Mouse (Mus musculus): ENCODE measurements around the gene Cav3. TPM values are rescaled to one million over a fixed set of nuclear protein-coding genes. Genes with fewer than 3 reads are reported as not detected.

Gene Cav3
- not detected for polyA plus RNA-seq (2017; shearing (Covaris generic))

- no peak for ATAC-seq
These were observed at the start of gene Cav3 for GRCm38 (mm10) chr6:112459341-112459749. Gene Cav3, plus strand, starts transcription at chr6:112459505.

GRCm38 (mm10) chr6:112419333-112419732, 40.0 kb upstream of the Cav3 start:
- no peak for ATAC-seq

DNA sequence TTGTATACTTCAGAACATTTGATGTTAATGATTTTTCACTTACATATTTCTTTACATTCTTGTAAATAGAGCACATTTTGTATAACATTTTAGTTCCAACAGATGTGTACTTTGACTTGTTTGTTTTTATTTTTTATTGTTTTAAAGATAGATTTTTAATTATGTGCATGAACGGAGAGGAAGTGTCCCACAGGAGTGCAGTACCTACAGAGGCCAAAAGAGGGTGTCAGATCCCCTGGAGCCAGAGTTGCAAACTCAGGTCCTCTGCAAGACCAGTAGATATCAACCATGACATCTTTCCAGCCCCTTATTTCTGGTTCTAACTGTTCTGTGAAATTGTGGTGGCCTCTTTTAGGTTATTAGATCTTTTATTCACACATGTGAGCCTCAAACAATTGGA, 38.4 kb upstream of the Cav3 start:
- no peak for ATAC-seq

GRCm38 (mm10) chr6:112423746-112424501, 35.4 kb upstream of the Cav3 start:
- no peak for ATAC-seq

GRCm38 (mm10) chr6:112426018-112426732, 33.1 kb upstream of the Cav3 start:
- ATAC-seq: no peak

- ATAC-seq: no peak
These were observed 13.6 kb upstream of the Cav3 start for GRCm38 (mm10) chr6:112445675-112446074.

DNA sequence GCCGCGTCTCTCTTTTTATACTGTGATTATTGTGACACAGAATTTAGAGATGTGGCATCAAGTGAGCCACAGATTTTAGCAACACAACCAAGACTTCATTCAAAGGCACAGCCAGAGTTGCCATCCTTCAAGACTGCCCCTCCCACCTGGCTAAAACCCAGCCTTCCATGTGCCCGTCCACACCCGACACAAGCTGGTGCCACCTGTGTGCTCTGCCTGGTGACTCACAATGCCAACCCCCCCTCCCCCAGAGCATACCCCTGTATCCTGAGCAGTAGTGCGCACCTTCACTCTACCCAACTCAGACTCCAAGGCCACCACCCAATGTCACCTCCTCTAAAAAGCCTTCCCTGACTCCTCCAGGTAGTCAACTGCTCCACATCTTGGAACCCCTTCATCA, 2.2 kb downstream of the Cav3 start:
- ATAC-seq: no peak

DNA sequence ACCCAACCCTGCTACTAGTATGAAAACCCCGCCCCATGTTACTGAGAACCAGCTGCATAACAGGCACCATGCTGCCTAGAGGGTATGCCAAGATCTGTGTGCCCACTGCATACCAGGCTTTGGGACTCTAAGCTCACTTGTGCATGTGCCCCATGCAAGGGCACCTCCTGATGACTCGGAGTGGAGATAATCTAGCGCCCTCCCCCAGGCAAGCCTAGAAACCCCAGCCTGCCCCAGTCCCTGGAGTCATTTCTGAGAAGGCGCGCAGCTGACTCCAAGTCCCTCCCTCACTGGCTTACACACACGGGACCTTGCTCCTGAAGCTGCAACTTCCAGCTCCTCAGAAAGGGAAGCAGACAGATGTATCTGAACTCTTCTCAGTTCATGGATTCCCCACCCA, 4.0 kb downstream of the Cav3 start:
- no peak for ATAC-seq

- no peak for ATAC-seq
These were observed 6.1 kb downstream of the Cav3 start for GRCm38 (mm10) chr6:112465441-112465840.

GRCm38 (mm10) chr6:112466001-112466400, 6.7 kb downstream of the Cav3 start:
- no peak for ATAC-seq

DNA sequence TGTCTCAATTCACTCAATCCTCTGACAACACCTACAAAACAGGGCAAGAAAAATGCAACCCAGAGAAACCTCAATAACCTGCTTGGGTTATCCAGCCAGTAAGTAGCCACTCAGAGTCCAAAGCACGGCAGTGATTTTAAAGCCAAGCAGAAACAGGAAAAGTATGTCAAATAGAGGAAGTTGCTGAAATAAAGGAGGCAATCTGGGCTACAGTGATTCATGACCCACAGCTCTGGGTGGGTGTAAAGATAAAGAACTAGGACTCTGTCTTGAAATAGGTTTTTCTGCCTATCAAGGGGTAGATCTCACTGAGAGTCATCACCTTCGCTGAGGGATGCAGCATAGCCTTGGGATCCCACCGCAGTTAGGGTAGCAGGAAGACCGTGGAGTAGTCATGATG, 12.3 kb downstream of the Cav3 start:
- ATAC-seq: no peak

DNA sequence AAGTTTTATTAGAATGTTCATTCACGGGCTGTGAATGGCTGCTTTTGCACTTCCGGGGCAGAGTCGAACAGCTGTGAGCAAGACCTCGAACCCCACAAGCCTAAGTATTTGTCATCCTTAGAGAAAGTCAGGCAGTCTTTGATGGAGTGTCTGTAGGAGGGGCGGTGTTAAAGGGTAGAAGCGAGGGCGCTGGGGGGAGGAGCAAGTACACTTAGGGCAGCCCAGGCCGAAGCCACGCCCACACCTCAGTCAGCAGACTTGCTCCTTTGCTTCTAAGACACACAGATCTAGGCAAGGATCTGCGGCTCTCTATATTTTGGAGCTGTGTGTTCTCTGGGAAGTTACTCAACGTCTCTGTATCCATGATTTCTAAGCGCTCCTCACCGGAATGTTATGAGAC, 20.6 kb downstream of the Cav3 start:
- no peak for ATAC-seq

DNA sequence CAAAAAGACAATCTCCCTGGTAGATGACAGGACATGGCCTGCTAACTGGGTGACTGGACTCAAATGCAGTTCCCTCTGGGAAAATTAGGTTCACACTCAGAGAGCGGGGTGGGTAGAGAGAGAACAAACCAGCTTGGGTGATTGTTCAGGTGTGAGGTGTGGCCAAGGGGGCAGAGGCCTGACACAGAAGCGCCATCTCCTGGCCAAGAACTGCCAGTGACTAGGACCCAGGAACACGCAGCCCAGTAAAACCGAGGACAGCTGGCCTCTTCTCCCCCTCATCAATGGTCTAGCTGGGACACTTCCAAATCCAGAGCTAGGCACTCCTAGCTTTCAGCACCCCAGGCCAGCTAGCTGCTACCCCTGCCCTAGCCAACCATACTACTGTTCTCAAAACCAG, 25.0 kb downstream of the Cav3 start:
- no peak for ATAC-seq

DNA sequence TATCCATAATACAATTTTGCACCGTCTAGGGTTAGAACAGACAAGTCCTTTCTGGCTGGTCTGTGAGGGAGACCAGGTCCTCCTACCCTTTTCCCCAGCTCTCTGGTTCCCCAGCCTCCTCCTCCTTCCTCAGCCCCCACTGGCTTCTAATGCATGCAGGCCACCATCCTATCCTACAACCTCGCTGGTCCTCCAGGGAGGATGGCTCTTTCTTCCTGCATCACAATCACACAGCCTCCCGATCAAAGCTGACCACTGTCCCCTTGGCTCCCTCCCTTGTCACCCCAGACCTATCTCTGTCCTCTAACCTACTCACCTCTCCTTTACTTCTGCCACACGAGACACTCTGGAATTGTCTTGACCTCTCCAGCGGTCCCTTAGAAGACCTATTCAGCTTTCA, 28.7 kb downstream of the Cav3 start:
- no peak for ATAC-seq

GRCm38 (mm10) chr6:112488821-112489180, 29.5 kb downstream of the Cav3 start:
- no peak for ATAC-seq

GRCm38 (mm10) chr6:112489181-112489909, 30.0 kb downstream of the Cav3 start:
- ATAC-seq: no peak

GRCm38 (mm10) chr6:112489910-112490559, 30.7 kb downstream of the Cav3 start, which contains the start of gene Oxtr:
Gene Oxtr, minus strand, starts transcription at chr6:112489943.
- ATAC-seq: no peak

GRCm38 (mm10) chr6:112490625-112491242, 31.4 kb downstream of the Cav3 start:
- peak; percentile 34 for ATAC-seq

DNA sequence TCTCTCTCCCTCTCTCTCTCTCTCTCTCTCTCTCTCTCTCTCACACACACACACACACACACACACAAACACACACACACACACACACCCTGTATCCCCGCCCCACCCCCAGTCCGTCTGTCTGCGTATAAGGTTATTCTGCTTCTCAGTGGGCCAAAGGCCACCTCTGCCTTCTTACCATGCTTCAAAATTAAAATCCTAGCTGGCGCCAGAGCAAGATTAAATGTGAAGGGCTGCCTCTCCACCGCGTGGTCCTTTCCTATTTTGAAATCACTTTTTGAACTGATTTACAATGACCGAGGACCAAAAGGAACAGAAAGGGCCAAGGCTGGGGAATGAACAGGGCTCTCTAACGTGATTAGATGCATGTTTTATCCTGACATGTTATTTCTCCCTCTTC, 32.2 kb downstream of the Cav3 start:
- no peak for ATAC-seq

- ATAC-seq: no peak
These were observed 33.4 kb downstream of the Cav3 start for GRCm38 (mm10) chr6:112492656-112493055.

DNA sequence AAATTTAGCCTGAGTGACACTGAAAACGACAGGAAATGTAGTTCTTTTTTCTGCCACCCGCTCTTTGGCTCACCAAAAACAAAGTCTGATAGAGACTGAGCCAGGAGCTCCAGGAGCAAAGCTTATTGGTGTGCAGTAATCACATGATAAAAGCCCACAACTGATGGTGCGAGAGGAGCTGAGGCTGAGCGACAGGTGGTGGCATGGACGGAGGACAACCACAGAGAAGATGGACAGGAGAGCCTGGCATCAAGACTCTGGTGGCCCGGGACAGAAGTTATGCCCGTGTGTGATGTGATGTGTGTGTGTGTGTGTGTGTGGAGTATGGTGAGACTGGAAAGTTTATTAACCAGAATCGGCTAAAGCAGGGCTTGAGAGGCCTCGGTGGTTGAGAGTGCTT, 34.1 kb downstream of the Cav3 start:
- no peak for ATAC-seq

DNA sequence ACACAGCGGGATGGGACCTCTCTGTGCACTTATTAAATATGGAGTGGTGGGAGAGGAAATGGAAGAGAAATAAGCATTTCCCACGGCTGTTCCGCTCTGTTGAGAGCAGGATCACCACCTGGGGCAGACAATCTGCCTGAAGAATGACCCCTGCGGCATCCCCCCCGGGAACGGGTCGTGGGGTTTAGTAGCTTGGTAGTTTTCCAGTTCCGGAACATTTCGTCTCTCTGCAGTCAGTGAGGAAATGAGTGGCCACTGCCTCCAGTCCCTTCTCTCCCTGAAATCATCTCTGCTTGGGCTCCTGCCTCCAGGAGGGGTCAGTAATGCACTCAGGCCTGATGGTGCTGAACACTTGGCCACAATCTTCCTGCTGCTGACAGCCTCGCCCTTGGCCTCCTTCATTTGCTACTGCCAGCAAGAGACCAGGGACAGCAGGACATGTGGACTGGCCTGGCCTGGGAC, 35.3 kb downstream of the Cav3 start:
- no peak for ATAC-seq
